13 mouse cellular contexts compared by ENCODE assay signal in genomic region chrX:42018030-42018429, GRCm38 (mm10). TPM values are rescaled to one million over a fixed set of nuclear protein-coding genes. Genes with fewer than 3 reads are reported as not detected.
DNase-seq lines count a peak whose midpoint lies in the region; ATAC-seq and TF ChIP-seq lines count a peak whose summit lies in the region.
"Had no signal": no experiment of that assay in that cellular context is flagged by ENCODE, and none has a peak within 500 bp of the region (broad histone marks: within the 10 kb centered on the region; RNA-seq: fewer than 3 reads in every experiment).

No protein-coding gene starts in this region.

- no peak overlapping the region for H3K27ac ChIP-seq in gastrocnemius, adult 2 months
- H3K27ac ChIP-seq: forebrain, embryonic 10.5 days; hindbrain, embryonic 14.5 days; limb, embryonic 15.5 days had no signal

- peak; percentile 14; the same call in 1 of the 2 replicates for TF ChIP-seq CTCF in gastrocnemius, adult 2 months (IDR thresholded peaks at IDR 0.05)

- no peak for DNase-seq in gastrocnemius, adult 2 months
- DNase-seq in gastrocnemius, postnatal 4 days (ENCODE audit: low spot score in 2 of 2), result no peak
- DNase-seq in retina, postnatal 1 day, result peak; percentile 1
- DNase-seq in retina, embryonic 14.5 days (ENCODE audit: low spot score), result no peak
- DNase-seq in cerebellum, adult 11 months, result no peak
- DNase-seq in cerebellum, postnatal 14 days, result no peak
- no peak for DNase-seq in ovary, postnatal 14 days (ENCODE audit: low spot score)
- DNase-seq: cerebellum, adult 18-20 months; kidney, postnatal 4 days had no signal

- intact Hi-C loops in gastrocnemius, adult 2 months (cut with DNase I), result no loop called here

- H3K4me3 ChIP-seq in gastrocnemius, adult 2 months, result no peak overlapping the region
- H3K4me3 ChIP-seq: forebrain, embryonic 10.5 days; limb, embryonic 15.5 days had no signal

- peak; percentile 33 for ATAC-seq in erythroid progenitor cell, adult 5-6 weeks (replicated peaks; ENCODE audit: low FRiP score, poor library complexity, severe bottlenecking)

RNA-seq across cellular contexts. Expression of gene Xiap, which starts 41.4 kb away (rescaled TPM):
- 10 to 100 TPM; 16.2 to 18.5 TPM for total RNA-seq in gastrocnemius, adult 2 months (2021)
- total RNA-seq in gastrocnemius, postnatal 4 days (2021), result 10 to 100 TPM; 34.2 to 35.8 TPM
- total RNA-seq in erythroid progenitor cell, adult 5-6 weeks (2015; ENCODE audit: low replicate concordance), result 57.7 and 93.9 TPM in 2 replicates
- 63.2 and 82.3 TPM in 2 replicates for total RNA-seq in erythroid progenitor cell, adult 5-6 weeks (2017; ENCODE audit: low replicate concordance)
